Mouse (Mus musculus): Measurements from ENCODE around the gene Ptprk. TPM values are rescaled to one million over a fixed set of nuclear protein-coding genes. Genes with fewer than 3 reads are reported as not detected.
A peak's percentile ranks its signal among the peaks of the same experiment; 100 is the strongest.

The Ptprk gene
- polyA plus RNA-seq, 1 experiment from 2014 or later = 7.1 TPM

GRCm38 (mm10) chr10:28491006-28491405, 416.4 kb downstream of the Ptprk start:
- Histone ChIP-seq H3K27me3 (replicated peaks) (no peaks in the 10 kb centered on the region), H3K4me1 (no peaks in the 10 kb centered on the region), H3K9ac (no peak overlapping the region), H3K4me2 (no peak overlapping the region), H3K4me3 (no peak overlapping the region), H3K9me3 (replicated peaks) (no peaks in the 10 kb centered on the region), H3K36me3 (no peaks in the 10 kb centered on the region), H3K27ac (no peak overlapping the region)
- WGBS (ENCODE audit: insufficient replicate concordance) = 65% methylated on average over 1 of the region's 1 CpGs
- no peak for ATAC-seq

- Histone ChIP-seq H3K9ac (no peak overlapping the region), H3K9me3 (replicated peaks) (no peaks in the 10 kb centered on the region), H3K36me3 (no peaks in the 10 kb centered on the region), H3K27me3 (replicated peaks) (no peaks in the 10 kb centered on the region), H3K4me2 (no peak overlapping the region), H3K4me1 (no peaks in the 10 kb centered on the region), H3K27ac (no peak overlapping the region), H3K4me3 (no peak overlapping the region)
- 65% methylated on average over 9 of the region's 9 CpGs for WGBS (ENCODE audit: insufficient replicate concordance)
- no peak for ATAC-seq
Measured at GRCm38 (mm10) chr10:28492206-28492605, 417.6 kb downstream of the Ptprk start.

GRCm38 (mm10) chr10:28492870-28493269, 418.2 kb downstream of the Ptprk start:
- H3K4me1 ChIP-seq = no peaks in the 10 kb centered on the region
- H3K4me3 ChIP-seq = no peak overlapping the region
- no peak overlapping the region for H3K4me2 ChIP-seq
- H3K9me3 ChIP-seq (replicated peaks) = no peaks in the 10 kb centered on the region
- ATAC-seq = no peak
- WGBS (ENCODE audit: insufficient replicate concordance) = 69% methylated on average over 14 of the region's 14 CpGs
- no peak overlapping the region for H3K27ac ChIP-seq
- H3K9ac ChIP-seq = no peak overlapping the region
- no peaks in the 10 kb centered on the region for H3K27me3 ChIP-seq (replicated peaks)
- no peaks in the 10 kb centered on the region for H3K36me3 ChIP-seq

- H3K9me3 ChIP-seq (replicated peaks) = no peaks in the 10 kb centered on the region
- H3K27ac ChIP-seq = no peak overlapping the region
- H3K4me1 ChIP-seq = no peaks in the 10 kb centered on the region
- no peak overlapping the region for H3K9ac ChIP-seq
- H3K27me3 ChIP-seq (replicated peaks) = no peaks in the 10 kb centered on the region
- ATAC-seq = no peak
- H3K4me2 ChIP-seq = no peak overlapping the region
- H3K4me3 ChIP-seq = no peak overlapping the region
- WGBS (ENCODE audit: insufficient replicate concordance) = 64% methylated on average over 7 of the region's 7 CpGs
- no peaks in the 10 kb centered on the region for H3K36me3 ChIP-seq
Measured at GRCm38 (mm10) chr10:28493271-28493861, 418.7 kb downstream of the Ptprk start.

GRCm38 (mm10) chr10:28497791-28498190, 423.2 kb downstream of the Ptprk start:
- H3K4me2 ChIP-seq = no peak overlapping the region

GRCm38 (mm10) chr10:28498504-28498903, 423.9 kb downstream of the Ptprk start:
- no peaks in the 10 kb centered on the region for H3K9me3 ChIP-seq (replicated peaks)
- no peak for ATAC-seq

More at GRCm38 (mm10) chr10:28497791-28498190, 423.2 kb downstream of the Ptprk start:
- no peak overlapping the region for H3K4me3 ChIP-seq
- ATAC-seq = no peak
- H3K9ac ChIP-seq = no peak overlapping the region
- no peaks in the 10 kb centered on the region for H3K36me3 ChIP-seq
- no peak overlapping the region for H3K27ac ChIP-seq
- no peaks in the 10 kb centered on the region for H3K9me3 ChIP-seq (replicated peaks)
- WGBS (ENCODE audit: insufficient replicate concordance) = 78% methylated on average over 1 of the region's 1 CpGs
- no peaks in the 10 kb centered on the region for H3K4me1 ChIP-seq
- H3K27me3 ChIP-seq (replicated peaks) = no peaks in the 10 kb centered on the region

GRCm38 (mm10) chr10:28513601-28514000, 439.0 kb downstream of the Ptprk start:
- H3K4me2 ChIP-seq = no peak overlapping the region
- no peaks in the 10 kb centered on the region for H3K36me3 ChIP-seq
- ATAC-seq = no peak
- no peak overlapping the region for H3K4me3 ChIP-seq
- peaks cover 26% of the 10 kb centered on the region for H3K4me1 ChIP-seq
- no peak overlapping the region for H3K9ac ChIP-seq
- H3K27me3 ChIP-seq (replicated peaks) = no peaks in the 10 kb centered on the region
- no peaks in the 10 kb centered on the region for H3K9me3 ChIP-seq (replicated peaks)
- no peak overlapping the region for H3K27ac ChIP-seq
- 60% methylated on average over 2 of the region's 2 CpGs for WGBS (ENCODE audit: insufficient replicate concordance)

More at GRCm38 (mm10) chr10:28498504-28498903, 423.9 kb downstream of the Ptprk start:
- H3K27ac ChIP-seq = no peak overlapping the region
- H3K36me3 ChIP-seq = no peaks in the 10 kb centered on the region
- H3K4me3 ChIP-seq = no peak overlapping the region
- no peaks in the 10 kb centered on the region for H3K27me3 ChIP-seq (replicated peaks)
- H3K4me1 ChIP-seq = no peaks in the 10 kb centered on the region
- no peak overlapping the region for H3K9ac ChIP-seq
- 58% methylated on average over 3 of the region's 3 CpGs for WGBS (ENCODE audit: insufficient replicate concordance)
- no peak overlapping the region for H3K4me2 ChIP-seq

- WGBS (ENCODE audit: insufficient replicate concordance) = 35% methylated on average over 5 of the region's 5 CpGs
- Histone ChIP-seq H3K4me1 (peaks cover 41% of the 10 kb centered on the region), H3K36me3 (no peaks in the 10 kb centered on the region), H3K9ac (no peak overlapping the region), H3K27ac (no peak overlapping the region), H3K27me3 (replicated peaks) (no peaks in the 10 kb centered on the region), H3K4me2 (no peak overlapping the region), H3K4me3 (no peak overlapping the region), H3K9me3 (replicated peaks) (no peaks in the 10 kb centered on the region)
- no peak for ATAC-seq
Measured at GRCm38 (mm10) chr10:28516147-28516546, 441.5 kb downstream of the Ptprk start.

GRCm38 (mm10) chr10:28518297-28518696, 443.7 kb downstream of the Ptprk start:
- Histone ChIP-seq H3K4me2 (peak overlapping the region; percentile 23), H3K27ac (peak overlapping the region; percentile 45), H3K4me1 (peaks cover 41% of the 10 kb centered on the region), H3K9me3 (replicated peaks) (no peaks in the 10 kb centered on the region), H3K27me3 (replicated peaks) (no peaks in the 10 kb centered on the region), H3K4me3 (no peak overlapping the region), H3K9ac (no peak overlapping the region), H3K36me3 (no peaks in the 10 kb centered on the region)
- ATAC-seq = peak; percentile 75
- WGBS (ENCODE audit: insufficient replicate concordance) = 13% methylated on average over 3 of the region's 3 CpGs

GRCm38 (mm10) chr10:28519861-28520260, 445.2 kb downstream of the Ptprk start:
- Histone ChIP-seq H3K36me3 (no peaks in the 10 kb centered on the region), H3K4me2 (no peak overlapping the region), H3K27ac (no peak overlapping the region), H3K4me1 (peaks cover 41% of the 10 kb centered on the region), H3K27me3 (replicated peaks) (no peaks in the 10 kb centered on the region), H3K9ac (no peak overlapping the region), H3K9me3 (replicated peaks) (no peaks in the 10 kb centered on the region), H3K4me3 (no peak overlapping the region)
- ATAC-seq = no peak
- WGBS (ENCODE audit: insufficient replicate concordance) = 36% methylated on average over 1 of the region's 1 CpGs

GRCm38 (mm10) chr10:28523992-28524735, 449.5 kb downstream of the Ptprk start:
- Histone ChIP-seq H3K4me1 (peaks cover 9% of the 10 kb centered on the region), H3K4me2 (no peak overlapping the region), H3K4me3 (no peak overlapping the region), H3K9me3 (replicated peaks) (no peaks in the 10 kb centered on the region), H3K9ac (no peak overlapping the region), H3K36me3 (no peaks in the 10 kb centered on the region), H3K27me3 (replicated peaks) (no peaks in the 10 kb centered on the region), H3K27ac (no peak overlapping the region)
- ATAC-seq = no peak
- WGBS (ENCODE audit: insufficient replicate concordance) = 72% methylated on average over 14 of the region's 14 CpGs

GRCm38 (mm10) chr10:28540595-28540994, 466.0 kb downstream of the Ptprk start:
- Histone ChIP-seq H3K9ac (no peak overlapping the region), H3K36me3 (no peaks in the 10 kb centered on the region), H3K4me1 (no peaks in the 10 kb centered on the region), H3K9me3 (replicated peaks) (no peaks in the 10 kb centered on the region), H3K27ac (no peak overlapping the region), H3K4me2 (no peak overlapping the region), H3K27me3 (replicated peaks) (no peaks in the 10 kb centered on the region), H3K4me3 (no peak overlapping the region)
- WGBS (ENCODE audit: insufficient replicate concordance) = 36% methylated on average over 4 of the region's 4 CpGs
- no peak for ATAC-seq

Data from liver, embryonic 12.5 days (tissue).